Mouse (Mus musculus) bone marrow, adult 2 months (tissue): Measurements from ENCODE around the gene Uox.

Experiments used
- CTCF ChIP-seq: fragments of 200-500 bp; IDR thresholded peaks from 2 replicates; pipeline ENCODE4 v1.5.1; 2011; ENCODE audit warnings: low read length, control low read depth; ENCODE audit not compliant: control insufficient read depth, insufficient read depth
- POLR2A ChIP-seq: fragments of 200-500 bp; IDR thresholded peaks from 2 replicates; pipeline ENCODE4 v1.6.1; 2011; ENCODE audit warnings: low read depth, mild to moderate bottlenecking, control low read depth, low read length, borderline replicate concordance; ENCODE audit not compliant: control insufficient read depth

DNA sequence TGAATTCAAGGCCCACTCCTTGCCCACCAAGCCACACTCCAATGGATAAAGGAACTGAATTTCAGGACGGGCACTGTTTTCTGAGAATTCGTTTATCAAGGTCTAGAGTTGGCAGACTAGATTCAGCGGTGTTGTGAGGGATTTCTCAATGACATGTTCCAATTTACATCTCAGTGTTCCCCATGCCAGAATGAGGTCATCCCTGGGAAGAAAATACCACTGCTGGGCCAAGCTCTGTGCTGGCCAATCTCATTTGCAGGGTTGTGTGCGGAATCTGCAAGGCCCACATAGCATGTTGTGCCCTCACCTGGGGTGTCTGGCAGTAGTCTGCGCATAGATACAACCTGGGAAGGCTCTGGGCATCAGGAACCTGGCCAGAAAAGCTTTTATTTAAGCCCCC is 89.1 kb downstream of the Uox start:
- no peak for TF ChIP-seq POLR2A
- TF ChIP-seq CTCF, result no peak
